Mouse (Mus musculus): Measurements from ENCODE around the gene Kdm5b. TPM values are rescaled to one million over a fixed set of nuclear protein-coding genes. Genes with fewer than 3 reads are reported as not detected.
A peak's percentile ranks its signal among the peaks of the same experiment; 100 is the strongest.

Kdm5b gene
- polyA plus RNA-seq, 1 experiment from 2014 or later, result 38.6 TPM

DNA sequence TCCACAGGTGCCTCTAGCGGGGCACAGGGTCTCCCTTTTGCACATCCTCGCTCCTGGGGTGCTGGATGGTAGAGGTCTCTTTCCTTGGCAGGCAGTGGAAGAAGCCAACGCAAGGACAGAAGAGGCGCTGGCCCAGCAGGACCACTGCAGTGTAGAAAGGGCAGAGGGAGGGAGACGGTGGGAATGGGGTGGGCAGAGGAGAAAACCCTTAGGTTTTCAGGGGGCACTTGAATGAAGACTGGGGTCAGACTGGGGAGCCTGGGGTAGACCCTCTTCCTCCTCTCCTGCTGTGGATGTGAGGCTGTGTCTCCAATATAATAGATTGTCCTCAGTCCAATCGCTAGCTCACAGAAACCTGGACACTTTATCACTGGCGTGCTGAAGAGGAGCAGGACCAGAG lies 87.6 kb downstream of the Kdm5b start:
- Histone ChIP-seq H3K4me2 (ENCODE audit: low read length) (0 out of 2 replicates have a peak overlapping the region, but pooled peaks have one; percentile 96), H3K27ac (replicated peaks in 1 of 2; ENCODE audit: control insufficient read depth in 1 of 2, insufficient read depth in 1 of 2, low read depth in 2 of 2, low read length in 2 of 2) (no peak overlapping the region), H3K9ac (ENCODE audit: low read length) (no peak overlapping the region), H3K27me3 (ENCODE audit: control insufficient read depth, insufficient read depth, low read length) (peaks cover 74% of the 10 kb centered on the region), H3K9me3 (ENCODE audit: control insufficient read depth, low read length) (no peaks in the 10 kb centered on the region), H3K4me3 (ENCODE audit: control insufficient read depth in 1 of 2, insufficient read depth in 1 of 2, low read depth in 1 of 2, low read length in 2 of 2) (no peak overlapping the region), H3K36me3 (ENCODE audit: control insufficient read depth, insufficient read depth, low read length) (no peaks in the 10 kb centered on the region), H3K4me1 (ENCODE audit: control insufficient read depth in 2 of 2, insufficient read depth in 2 of 2, low read length in 2 of 2) (peaks cover 5 to 20% of the 10 kb centered on the region in 2 experiments; a peak in 3 of 4 replicates)
- WGBS, result 29% methylated on average over 7 of the region's 7 CpGs
- ATAC-seq (ENCODE audit: insufficient number of reproducible peaks, insufficient read depth, low FRiP score, low read depth), result no peak

DNA sequence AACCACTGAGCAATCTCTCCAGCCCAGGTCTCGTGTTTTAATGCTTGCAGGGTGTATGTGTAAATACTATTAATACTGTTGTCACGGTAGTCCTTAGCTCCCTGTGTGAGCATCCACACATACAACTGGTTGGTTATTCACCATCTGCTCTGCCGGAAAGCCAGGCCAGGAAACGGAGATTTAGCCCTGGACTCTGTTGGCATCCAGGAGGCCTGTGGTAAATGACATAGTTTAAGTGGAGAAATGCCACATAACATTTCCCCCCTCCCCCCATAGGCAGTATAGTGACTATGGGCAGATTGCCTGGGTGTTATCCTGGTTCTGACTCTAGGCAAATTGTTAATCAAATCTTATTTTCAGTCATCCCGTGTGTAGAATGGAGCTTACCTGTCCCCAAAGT lies 90.8 kb downstream of the Kdm5b start:
- Histone ChIP-seq H3K9me3 (ENCODE audit: control insufficient read depth, low read length) (no peaks in the 10 kb centered on the region), H3K4me2 (ENCODE audit: low read length) (no peak overlapping the region), H3K4me1 (ENCODE audit: control insufficient read depth in 2 of 2, insufficient read depth in 2 of 2, low read length in 2 of 2) (peaks cover 5 to 20% of the 10 kb centered on the region in 2 experiments; a peak in 3 of 4 replicates), H3K9ac (ENCODE audit: low read length) (no peak overlapping the region), H3K27ac (replicated peaks in 1 of 2; ENCODE audit: control insufficient read depth in 1 of 2, insufficient read depth in 1 of 2, low read depth in 2 of 2, low read length in 2 of 2) (no peak overlapping the region), H3K4me3 (ENCODE audit: control insufficient read depth in 1 of 2, insufficient read depth in 1 of 2, low read depth in 1 of 2, low read length in 2 of 2) (no peak overlapping the region), H3K27me3 (ENCODE audit: control insufficient read depth, insufficient read depth, low read length) (peaks cover 59% of the 10 kb centered on the region), H3K36me3 (ENCODE audit: control insufficient read depth, insufficient read depth, low read length) (no peaks in the 10 kb centered on the region)
- ATAC-seq (ENCODE audit: insufficient number of reproducible peaks, insufficient read depth, low FRiP score, low read depth), result no peak
- 83% methylated on average over 5 of the region's 5 CpGs for WGBS

DNA sequence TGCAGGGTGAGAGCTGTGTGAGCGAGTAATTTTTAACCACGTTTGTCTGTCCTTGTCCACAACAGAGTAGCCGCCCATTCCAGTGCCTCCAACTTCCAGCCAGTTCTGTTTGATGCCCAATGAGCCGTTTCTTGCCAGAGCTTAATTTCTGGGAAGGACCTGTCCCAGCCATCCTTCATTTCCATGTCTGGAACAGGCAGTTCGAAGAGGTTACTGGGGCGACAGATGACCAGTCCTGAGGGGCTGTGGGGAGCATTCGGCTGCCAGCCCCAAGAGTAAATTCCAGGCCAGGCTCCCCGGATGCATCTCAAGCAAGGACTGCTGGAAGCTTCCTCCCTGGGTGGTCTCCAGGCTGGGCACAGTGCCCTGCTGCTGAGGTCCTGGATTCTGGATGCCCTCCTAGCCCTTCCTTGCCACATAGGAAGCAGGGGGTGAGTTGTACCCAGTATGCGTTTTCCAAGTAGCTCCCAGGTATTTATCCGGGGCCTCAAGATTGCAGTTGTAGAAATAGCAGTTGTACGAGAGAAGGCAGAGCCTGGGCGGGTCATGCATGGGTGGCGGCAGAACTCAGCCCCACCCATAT lies 91.4 kb downstream of the Kdm5b start:
- H3K4me2 ChIP-seq (ENCODE audit: low read length), result no peak overlapping the region
- H3K4me3 ChIP-seq (ENCODE audit: control insufficient read depth in 1 of 2, insufficient read depth in 1 of 2, low read depth in 1 of 2, low read length in 2 of 2), result no peak overlapping the region
- H3K36me3 ChIP-seq (ENCODE audit: control insufficient read depth, insufficient read depth, low read length), result no peaks in the 10 kb centered on the region
- ATAC-seq (ENCODE audit: insufficient number of reproducible peaks, insufficient read depth, low FRiP score, low read depth), result no peak
- H3K9ac ChIP-seq (ENCODE audit: low read length), result no peak overlapping the region
- no peaks in the 10 kb centered on the region for H3K9me3 ChIP-seq (ENCODE audit: control insufficient read depth, low read length)
- peaks cover 54% of the 10 kb centered on the region for H3K27me3 ChIP-seq (ENCODE audit: control insufficient read depth, insufficient read depth, low read length)
- WGBS, result 51% methylated on average over 13 of the region's 13 CpGs
- no peak overlapping the region for H3K27ac ChIP-seq (replicated peaks in 1 of 2; ENCODE audit: control insufficient read depth in 1 of 2, insufficient read depth in 1 of 2, low read depth in 2 of 2, low read length in 2 of 2)
- H3K4me1 ChIP-seq (ENCODE audit: control insufficient read depth in 2 of 2, insufficient read depth in 2 of 2, low read length in 2 of 2), result peaks cover 2 to 15% of the 10 kb centered on the region in 2 experiments; a peak in 3 of 4 replicates

DNA sequence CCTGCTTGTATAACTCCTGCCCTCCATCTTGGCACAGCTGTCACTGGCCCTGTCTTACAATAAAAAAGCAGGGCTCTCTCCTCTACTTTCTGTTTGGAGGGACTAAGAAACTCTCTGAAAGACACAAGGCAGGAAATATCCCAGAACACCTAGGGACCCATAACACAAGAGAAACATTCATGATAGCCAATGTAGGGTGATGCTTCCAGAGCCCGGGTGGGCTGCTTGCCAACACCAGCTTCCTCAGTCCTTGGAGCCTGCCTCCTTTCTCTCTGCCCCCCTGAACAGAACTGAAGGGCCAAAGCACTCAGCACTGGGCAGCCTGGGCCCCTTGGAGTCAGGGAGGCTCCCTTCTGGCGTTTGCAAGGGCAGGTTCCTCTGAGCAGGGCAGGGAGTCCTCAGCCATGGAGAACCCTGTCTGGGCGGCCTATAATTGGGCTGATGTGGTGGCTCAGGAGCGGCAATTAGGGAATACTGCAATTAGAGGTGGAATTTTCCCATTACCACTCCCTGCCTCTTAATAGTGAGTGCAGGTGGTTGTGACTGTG lies 92.0 kb downstream of the Kdm5b start:
- no peak overlapping the region for H3K9ac ChIP-seq (ENCODE audit: low read length)
- no peaks in the 10 kb centered on the region for H3K36me3 ChIP-seq (ENCODE audit: control insufficient read depth, insufficient read depth, low read length)
- H3K4me3 ChIP-seq (ENCODE audit: control insufficient read depth in 1 of 2, insufficient read depth in 1 of 2, low read depth in 1 of 2, low read length in 2 of 2), result no peak overlapping the region
- no peak overlapping the region for H3K4me2 ChIP-seq (ENCODE audit: low read length)
- no peak overlapping the region for H3K27ac ChIP-seq (replicated peaks in 1 of 2; ENCODE audit: control insufficient read depth in 1 of 2, insufficient read depth in 1 of 2, low read depth in 2 of 2, low read length in 2 of 2)
- peaks cover 2 to 10% of the 10 kb centered on the region in 2 experiments; a peak in 3 of 4 replicates for H3K4me1 ChIP-seq (ENCODE audit: control insufficient read depth in 2 of 2, insufficient read depth in 2 of 2, low read length in 2 of 2)
- no peaks in the 10 kb centered on the region for H3K9me3 ChIP-seq (ENCODE audit: control insufficient read depth, low read length)
- peaks cover 48% of the 10 kb centered on the region for H3K27me3 ChIP-seq (ENCODE audit: control insufficient read depth, insufficient read depth, low read length)
- WGBS, result 28% methylated on average over 4 of the region's 4 CpGs
- ATAC-seq (ENCODE audit: insufficient number of reproducible peaks, insufficient read depth, low FRiP score, low read depth), result 0 out of 2 replicates have a peak, but pooled peaks have one; percentile 40

DNA sequence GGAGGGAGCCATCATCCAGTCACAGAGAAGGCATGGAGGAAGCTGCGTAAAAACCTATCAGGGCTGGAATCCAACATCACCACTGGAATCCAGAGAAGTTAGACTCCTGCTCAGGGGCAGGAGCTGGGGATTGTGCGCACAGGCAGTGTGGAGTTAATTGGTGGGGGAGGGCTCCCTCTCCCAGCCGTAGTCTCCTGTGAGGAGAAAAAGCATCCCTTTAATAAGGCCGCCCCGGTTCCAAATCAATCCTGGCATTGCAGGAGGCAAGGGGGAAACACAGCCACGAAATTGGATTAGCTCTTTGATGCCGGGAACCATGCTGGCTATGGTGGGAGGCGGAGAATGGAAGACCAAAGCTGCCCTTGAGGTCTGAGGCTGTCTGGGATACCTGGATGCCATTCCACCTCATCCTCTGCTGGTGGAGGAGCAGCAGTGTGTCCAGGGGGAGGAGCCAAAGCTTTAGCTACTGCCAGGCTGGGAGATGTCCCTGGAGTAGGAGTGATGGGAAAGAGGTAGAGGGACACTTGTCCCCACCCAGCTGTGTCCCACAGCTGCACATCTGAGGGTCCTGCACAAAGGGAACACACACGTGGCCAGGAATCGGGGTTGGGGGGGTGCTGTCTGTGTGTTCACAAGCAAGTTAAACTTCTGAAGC lies 93.8 kb downstream of the Kdm5b start:
- Histone ChIP-seq H3K9me3 (ENCODE audit: control insufficient read depth, low read length) (no peaks in the 10 kb centered on the region), H3K9ac (ENCODE audit: low read length) (no peak overlapping the region), H3K36me3 (ENCODE audit: control insufficient read depth, insufficient read depth, low read length) (no peaks in the 10 kb centered on the region), H3K27me3 (ENCODE audit: control insufficient read depth, insufficient read depth, low read length) (peaks cover 30% of the 10 kb centered on the region), H3K4me2 (ENCODE audit: low read length) (no peak overlapping the region), H3K4me1 (ENCODE audit: control insufficient read depth in 2 of 2, insufficient read depth in 2 of 2, low read length in 2 of 2) (peaks cover 2 to 6% of the 10 kb centered on the region in 2 experiments; a peak in 2 of 4 replicates), H3K4me3 (ENCODE audit: control insufficient read depth in 1 of 2, insufficient read depth in 1 of 2, low read depth in 1 of 2, low read length in 2 of 2) (no peak overlapping the region), H3K27ac (replicated peaks in 1 of 2; ENCODE audit: control insufficient read depth in 1 of 2, insufficient read depth in 1 of 2, low read depth in 2 of 2, low read length in 2 of 2) (no peak overlapping the region)
- no peak for ATAC-seq (ENCODE audit: insufficient number of reproducible peaks, insufficient read depth, low FRiP score, low read depth)
- 22% methylated on average over 10 of the region's 10 CpGs for WGBS

DNA sequence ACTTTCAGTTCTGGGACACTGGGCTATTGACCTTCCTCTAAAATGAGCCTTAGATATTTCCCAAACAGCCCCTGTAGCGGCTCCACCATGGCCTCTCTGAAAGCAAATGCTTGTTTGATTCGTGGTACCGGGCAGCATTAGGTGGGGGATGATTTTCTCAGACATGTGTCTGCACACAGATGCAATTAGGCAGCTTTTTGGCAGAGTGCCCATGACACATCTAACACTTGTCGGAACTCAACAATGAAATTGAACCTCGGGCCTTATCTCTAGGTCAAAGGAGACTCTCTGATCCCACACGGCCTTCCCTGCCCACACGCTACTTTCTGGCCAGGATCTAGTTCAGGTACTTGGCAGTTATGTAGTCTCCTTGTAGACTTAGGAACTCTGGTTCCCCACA lies 98.9 kb downstream of the Kdm5b start:
- no peak for ATAC-seq (ENCODE audit: insufficient number of reproducible peaks, insufficient read depth, low FRiP score, low read depth)

DNA sequence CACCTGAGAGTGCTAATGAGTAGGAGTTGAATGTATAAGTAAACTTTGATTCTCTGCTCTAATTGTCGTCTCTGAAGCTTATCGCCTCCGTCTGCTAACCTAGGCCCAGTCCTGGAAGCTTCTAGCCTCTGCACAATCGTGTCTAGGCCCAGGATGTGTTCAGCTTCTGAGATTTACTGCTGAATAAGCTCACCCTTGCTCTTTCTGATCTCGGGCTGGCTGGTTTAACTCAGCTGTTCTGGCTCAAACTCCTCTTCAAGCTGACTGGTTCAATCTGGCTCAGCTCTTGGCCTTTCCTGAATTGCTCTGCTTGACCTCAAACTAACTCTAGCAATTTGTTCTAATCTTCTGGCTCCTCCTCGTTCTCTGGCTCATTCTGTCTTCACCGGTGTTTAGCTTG lies 100.2 kb downstream of the Kdm5b start:
- ATAC-seq (ENCODE audit: insufficient number of reproducible peaks, insufficient read depth, low FRiP score, low read depth), result no peak
- Histone ChIP-seq H3K27ac (replicated peaks in 1 of 2; ENCODE audit: control insufficient read depth in 1 of 2, insufficient read depth in 1 of 2, low read depth in 2 of 2, low read length in 2 of 2) (no peak overlapping the region), H3K9me3 (ENCODE audit: control insufficient read depth, low read length) (no peaks in the 10 kb centered on the region), H3K4me1 (ENCODE audit: control insufficient read depth in 2 of 2, insufficient read depth in 2 of 2, low read length in 2 of 2) (0 out of 4 replicates have a peak, but pooled peaks cover 0 to 2% of the 10 kb centered on the region in 2 experiments), H3K4me2 (ENCODE audit: low read length) (no peak overlapping the region), H3K4me3 (ENCODE audit: control insufficient read depth in 1 of 2, insufficient read depth in 1 of 2, low read depth in 1 of 2, low read length in 2 of 2) (no peak overlapping the region), H3K9ac (ENCODE audit: low read length) (no peak overlapping the region), H3K27me3 (ENCODE audit: control insufficient read depth, insufficient read depth, low read length) (no peaks in the 10 kb centered on the region), H3K36me3 (ENCODE audit: control insufficient read depth, insufficient read depth, low read length) (no peaks in the 10 kb centered on the region)
- WGBS, result 67% methylated on average over 7 of the region's 7 CpGs

More for the DNA sequence above, 98.9 kb downstream of the Kdm5b start:
- no peak overlapping the region for H3K9ac ChIP-seq (ENCODE audit: low read length)
- H3K4me2 ChIP-seq (ENCODE audit: low read length), result no peak overlapping the region
- 13% methylated on average over 7 of the region's 7 CpGs for WGBS
- peaks cover 8% of the 10 kb centered on the region for H3K27me3 ChIP-seq (ENCODE audit: control insufficient read depth, insufficient read depth, low read length)
- 0 out of 4 replicates have a peak, but pooled peaks cover 0 to 2% of the 10 kb centered on the region in 2 experiments for H3K4me1 ChIP-seq (ENCODE audit: control insufficient read depth in 2 of 2, insufficient read depth in 2 of 2, low read length in 2 of 2)
- H3K27ac ChIP-seq (replicated peaks in 1 of 2; ENCODE audit: control insufficient read depth in 1 of 2, insufficient read depth in 1 of 2, low read depth in 2 of 2, low read length in 2 of 2), result no peak overlapping the region
- no peak overlapping the region for H3K4me3 ChIP-seq (ENCODE audit: control insufficient read depth in 1 of 2, insufficient read depth in 1 of 2, low read depth in 1 of 2, low read length in 2 of 2)
- H3K36me3 ChIP-seq (ENCODE audit: control insufficient read depth, insufficient read depth, low read length), result no peaks in the 10 kb centered on the region
- H3K9me3 ChIP-seq (ENCODE audit: control insufficient read depth, low read length), result no peaks in the 10 kb centered on the region

Data from heart, embryonic 14.5 days (tissue).